Mouse (Mus musculus) kidney, adult 2 months (tissue): ENCODE measurements around the gene Gm11639. TPM values are rescaled to one million over a fixed set of nuclear protein-coding genes. Genes with fewer than 3 reads are reported as not detected.
"Not testable (repeated sequence)": the region's sequence is repeated elsewhere in the genome, so short reads cannot be mapped to it uniquely, and the experiment has no call there.

Source experiments
- DNase-seq: peaks from one replicate; pipeline ENCODE4 v3.0.0; 2021
- H3K27ac ChIP-seq: fragments of 200-500 bp; 2 replicates; pipeline ENCODE4 v1.5.1; 2012; ENCODE audit warnings: low read depth, low read length, control low read depth, inconsistent platforms; ENCODE audit not compliant: insufficient read depth
- H3K27me3 ChIP-seq: fragments of 200-500 bp; replicated peaks from 2 replicates; pipeline ENCODE4 v1.6.1; 2012; ENCODE audit warnings: mild to moderate bottlenecking, moderate library complexity, low read length, inconsistent platforms; ENCODE audit not compliant: control insufficient read depth, insufficient read depth
- H3K36me3 ChIP-seq: fragments of 200-500 bp; 2 replicates; pipeline ENCODE4 v1.6.1; 2012; ENCODE audit warnings: mild to moderate bottlenecking, moderate library complexity, low read length, inconsistent platforms; ENCODE audit not compliant: control insufficient read depth, insufficient read depth
- H3K4me1 ChIP-seq: fragments of 200-500 bp; 2 replicates; pipeline ENCODE4 v1.6.1; 2011; ENCODE audit warnings: low read length; ENCODE audit not compliant: control insufficient read depth, insufficient read depth
- H3K4me3 ChIP-seq: fragments of 200-500 bp; 2 replicates; pipeline ENCODE4 v1.5.1; 2011; ENCODE audit warnings: mild to moderate bottlenecking, low read depth, low read length, control low read depth; ENCODE audit not compliant: insufficient read depth
- CTCF ChIP-seq: fragments of 200-500 bp; conservative IDR thresholded peaks from 2 replicates; pipeline ENCODE4 v1.5.1; 2011; ENCODE audit warnings: low read depth, mild to moderate bottlenecking, control low read depth, low read length, moderate library complexity, mixed read lengths; ENCODE audit not compliant: insufficient read depth, insufficient read length
- POLR2A ChIP-seq: fragments of 200-500 bp; IDR thresholded peaks from one replicate; pipeline ENCODE4 v1.6.1; 2011; ENCODE audit warnings: low read depth, low read length, control low read depth
- WGBS: fragments of 180-500 bp; shearing (Covaris S2); methylation state at CpG from one replicate; pipeline ENCODE4 v1.1.7; 2018; 5-methylcytosine and 5-hydroxymethylcytosine counted together
- polyA plus RNA-seq: library from polyadenylated mRNA; depleted of rRNA; stranded (reverse); fragments of >200 nt; gene quantifications from 2 replicates; pipeline ENCODE4 v1.2.3, GENCODE M21; 2012

Gene Gm11639
- polyA plus RNA-seq, 1 experiment = under 0.01 TPM

- peak; percentile 20 for DNase-seq
- no peaks in the 10 kb centered on the region for H3K36me3 ChIP-seq
- TF ChIP-seq CTCF (peak; percentile 31), POLR2A (no peak)
- no peak overlapping the region for H3K27ac ChIP-seq
- WGBS = 68% methylated on average over 7 of the region's 7 CpGs
- H3K4me3 ChIP-seq = no peak overlapping the region
- H3K4me1 ChIP-seq = no peaks in the 10 kb centered on the region
- no peaks in the 10 kb centered on the region for H3K27me3 ChIP-seq
Observed at GRCm38 (mm10) chr11:105021071-105021470, 335.6 kb downstream of the Gm11639 start.

- 31% methylated on average over 6 of the region's 6 CpGs for WGBS
- H3K27me3 ChIP-seq = no peaks in the 10 kb centered on the region
- DNase-seq = no peak
- H3K36me3 ChIP-seq = no peaks in the 10 kb centered on the region
- no peaks in the 10 kb centered on the region for H3K4me1 ChIP-seq
- H3K27ac ChIP-seq = no peak overlapping the region
- no peak for TF ChIP-seq POLR2A
- TF ChIP-seq CTCF = no peak
- no peak overlapping the region for H3K4me3 ChIP-seq
Observed at GRCm38 (mm10) chr11:105028744-105029348, 343.3 kb downstream of the Gm11639 start.

GRCm38 (mm10) chr11:105029525-105029924, 344.0 kb downstream of the Gm11639 start:
- WGBS = 74% methylated on average over 8 of the region's 8 CpGs
- Histone ChIP-seq H3K36me3 (no peaks in the 10 kb centered on the region), H3K4me3 (no peak overlapping the region), H3K4me1 (no peaks in the 10 kb centered on the region), H3K27ac (no peak overlapping the region), H3K27me3 (no peaks in the 10 kb centered on the region)
- DNase-seq = no peak
- TF ChIP-seq CTCF (no peak), POLR2A (no peak)

GRCm38 (mm10) chr11:105030229-105030628, 344.7 kb downstream of the Gm11639 start:
- Histone ChIP-seq H3K4me1 (no peaks in the 10 kb centered on the region), H3K27ac (no peak overlapping the region), H3K27me3 (no peaks in the 10 kb centered on the region), H3K4me3 (no peak overlapping the region), H3K36me3 (no peaks in the 10 kb centered on the region)
- 88% methylated on average over 6 of the region's 6 CpGs for WGBS
- TF ChIP-seq POLR2A (no peak), CTCF (no peak)
- no peak for DNase-seq

GRCm38 (mm10) chr11:105031103-105031502, 345.6 kb downstream of the Gm11639 start:
- Histone ChIP-seq H3K4me1 (no peaks in the 10 kb centered on the region), H3K36me3 (no peaks in the 10 kb centered on the region), H3K27me3 (no peaks in the 10 kb centered on the region), H3K27ac (no peak overlapping the region), H3K4me3 (no peak overlapping the region)
- TF ChIP-seq POLR2A (no peak), CTCF (no peak)
- WGBS = 76% methylated on average over 2 of the region's 2 CpGs
- DNase-seq = no peak

GRCm38 (mm10) chr11:105035081-105035480, 349.6 kb downstream of the Gm11639 start:
- Histone ChIP-seq H3K27me3 (no peaks in the 10 kb centered on the region), H3K36me3 (no peaks in the 10 kb centered on the region), H3K27ac (no peak overlapping the region), H3K4me1 (no peaks in the 10 kb centered on the region), H3K4me3 (no peak overlapping the region)
- WGBS = 91% methylated on average over 1 of the region's 1 CpGs
- TF ChIP-seq POLR2A (no peak), CTCF (no peak)
- no peak for DNase-seq

GRCm38 (mm10) chr11:105063292-105063691, 377.8 kb downstream of the Gm11639 start, which contains the start of gene Efcab3:
Gene Efcab3 (plus strand): TSS chr11:105063592.
- no peak for TF ChIP-seq CTCF
- no peak for TF ChIP-seq POLR2A
- H3K4me1 ChIP-seq = no peaks in the 10 kb centered on the region
- H3K4me3 ChIP-seq = no peak within 1 kb of the TSS
- no peak within 1 kb of the TSS for H3K27ac ChIP-seq
- WGBS = 93% methylated on average over 5 of the region's 5 CpGs
- no peak for DNase-seq
- no peaks in the 10 kb centered on the region for H3K27me3 ChIP-seq
- H3K36me3 ChIP-seq = no peaks in the 10 kb centered on the region

GRCm38 (mm10) chr11:105112448-105112847, 426.9 kb downstream of the Gm11639 start:
- DNase-seq, H3K36me3 ChIP-seq, H3K27me3 ChIP-seq, H3K4me3 ChIP-seq, H3K27ac ChIP-seq, H3K4me1 ChIP-seq: not testable (repeated sequence)
- 72% methylated on average over 22 of the region's 22 CpGs for WGBS
